Comparison of ENCODE assay signal across 9 mouse cellular contexts in the genomic region with DNA sequence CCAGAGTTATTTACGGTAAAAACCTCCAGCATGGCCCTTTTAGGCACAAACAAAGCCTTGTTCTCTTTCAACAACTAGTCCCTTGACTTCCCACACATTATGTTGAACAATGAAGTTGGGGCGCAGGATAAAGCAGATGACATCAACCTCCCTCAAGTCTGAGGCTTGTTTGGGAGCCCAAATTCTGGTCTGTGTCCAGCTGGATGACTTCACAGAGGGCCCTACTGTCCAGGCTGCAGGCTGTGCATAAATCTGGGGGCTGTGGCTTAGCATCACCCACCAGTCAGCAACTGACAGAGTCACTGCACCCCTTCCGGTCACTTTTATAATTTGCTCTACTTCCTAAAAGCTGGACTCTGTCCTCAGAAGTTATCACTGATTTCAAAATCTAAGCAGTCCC. TPM values are rescaled to one million over a fixed set of nuclear protein-coding genes. Genes with fewer than 3 reads are reported as not detected.
DNase-seq lines count a peak whose midpoint lies in the region; ATAC-seq and TF ChIP-seq lines count a peak whose summit lies in the region.
"Had no signal": no experiment of that assay in that cellular context is flagged by ENCODE, and none has a peak within 500 bp of the region (broad histone marks: within the 10 kb centered on the region; RNA-seq: fewer than 3 reads in every experiment).

No protein-coding gene starts in this region.

- no peaks in the 10 kb centered on the region for H3K4me1 ChIP-seq in hindbrain, embryonic 14.5 days (replicated peaks; ENCODE audit: control insufficient read depth, insufficient read depth, low read length)
- H3K4me1 ChIP-seq in hindbrain, embryonic 12.5 days = peaks cover 7% of the 10 kb centered on the region; the same call in 1 of the 2 replicates
- H3K4me1 ChIP-seq in cortical plate, adult 2 months (ENCODE audit: control insufficient read depth, insufficient read depth, low read length) = peaks cover 11% of the 10 kb centered on the region; the same call in 1 of the 2 replicates
- peaks cover 4% of the 10 kb centered on the region for H3K4me1 ChIP-seq in thymus, adult 2 months (replicated peaks; ENCODE audit: control insufficient read depth, insufficient read depth, low read length)

- no peak overlapping the region for H3K4me2 ChIP-seq in hindbrain, embryonic 14.5 days (replicated peaks)
- H3K4me2 ChIP-seq in hindbrain, embryonic 12.5 days (replicated peaks) = no peak overlapping the region

- no peaks in the 10 kb centered on the region for H3K9me3 ChIP-seq in hindbrain, embryonic 14.5 days (ENCODE audit: control insufficient read depth, low read length)
- H3K9me3 ChIP-seq in hindbrain, embryonic 12.5 days (replicated peaks) = no peaks in the 10 kb centered on the region
- H3K9me3 ChIP-seq: G1E had no signal

- no peak overlapping the region for H3K9ac ChIP-seq in hindbrain, embryonic 14.5 days
- H3K9ac ChIP-seq in hindbrain, embryonic 12.5 days = no peak overlapping the region

- TF ChIP-seq CTCF in cortical plate, adult 2 months (IDR thresholded peaks at IDR 0.05; ENCODE audit: extremely low read depth, insufficient read depth, low read length) = no peak
- TF ChIP-seq CTCF in thymus, adult 2 months (IDR thresholded peaks at IDR 0.05; ENCODE audit: borderline replicate concordance, control insufficient read depth, extremely low read depth, insufficient read depth, low read length, poor library complexity) = no peak

- H3K27ac ChIP-seq in hindbrain, embryonic 14.5 days = 0 out of 2 replicates have a peak overlapping the region, but pooled peaks have one; percentile 14
- H3K27ac ChIP-seq in hindbrain, embryonic 12.5 days = no peak overlapping the region
- H3K27ac ChIP-seq in cortical plate, adult 2 months (ENCODE audit: insufficient read depth, low read length) = peak overlapping the region; percentile 28
- no peak overlapping the region for H3K27ac ChIP-seq in thymus, adult 2 months (ENCODE audit: control insufficient read depth, insufficient read depth, low read length)

- no peaks in the 10 kb centered on the region for H3K36me3 ChIP-seq in hindbrain, embryonic 14.5 days (replicated peaks; ENCODE audit: control insufficient read depth, insufficient read depth)
- peaks cover 5% of the 10 kb centered on the region; the same call in 1 of the 2 replicates for H3K36me3 ChIP-seq in hindbrain, embryonic 12.5 days
- no peaks in the 10 kb centered on the region; the same call in 1 of the 2 replicates for H3K36me3 ChIP-seq in thymus, adult 2 months (ENCODE audit: control insufficient read depth, insufficient read depth, low read length)

- no peak; the same call in 1 of the 2 replicates for ATAC-seq in hindbrain, embryonic 14.5 days (ENCODE audit: low FRiP score)
- ATAC-seq in hindbrain, embryonic 12.5 days (ENCODE audit: low FRiP score) = no peak

- WGBS in hindbrain, embryonic 14.5 days = 76% methylated on average over 3 of the region's 3 CpGs
- WGBS in hindbrain, embryonic 12.5 days = 87% methylated on average over 3 of the region's 3 CpGs
- WGBS in thymus, adult 2 months = 86% methylated on average over 3 of the region's 3 CpGs

- H3K4me3 ChIP-seq in hindbrain, embryonic 14.5 days (replicated peaks; ENCODE audit: low read length) = no peak overlapping the region
- H3K4me3 ChIP-seq in hindbrain, embryonic 12.5 days = no peak overlapping the region
- H3K4me3 ChIP-seq in cortical plate, adult 2 months (ENCODE audit: insufficient read depth, low read length) = no peak overlapping the region
- H3K4me3 ChIP-seq in thymus, adult 2 months (ENCODE audit: control insufficient read depth, insufficient read depth, low read length) = no peak overlapping the region

- peak; percentile 53 for DNase-seq in hindbrain, embryonic 14.5 days (ENCODE audit: low spot score)
- peak; percentile 89 for DNase-seq in Muller cell, postnatal 12 days (ENCODE audit: inconsistent ontology term)
- peak; percentile 40 to 54 for DNase-seq in layer of hippocampus, postnatal 36 days
- DNase-seq in thymus, postnatal 14 days = no peak
- no peak for DNase-seq in spleen, postnatal 10 days (ENCODE audit: low spot score in 2 of 2)
- DNase-seq in thymus, adult 2 months = no peak

- TF ChIP-seq POLR2A in cortical plate, adult 2 months (IDR thresholded peaks at IDR 0.05; ENCODE audit: extremely low read depth, insufficient read depth, low read length) = no peak
- no peak for TF ChIP-seq POLR2A in thymus, adult 2 months (IDR thresholded peaks at IDR 0.05; ENCODE audit: control insufficient read depth, extremely low read depth, insufficient read depth, low read length, poor library complexity)

- H3K27me3 ChIP-seq in hindbrain, embryonic 14.5 days (ENCODE audit: control insufficient read depth, insufficient read depth, low read length) = no peaks in the 10 kb centered on the region
- no peaks in the 10 kb centered on the region for H3K27me3 ChIP-seq in hindbrain, embryonic 12.5 days
- no peaks in the 10 kb centered on the region for H3K27me3 ChIP-seq in thymus, adult 2 months (ENCODE audit: control insufficient read depth, insufficient read depth, low read length)

RNA-seq across cellular contexts. Expression of a gene that starts 8.4 kb away (rescaled TPM):
- 234 and 256 TPM in 2 replicates for polyA plus RNA-seq in hindbrain, embryonic 14.5 days (2014; fragmentation: Nextera tagmentation; extraction: Ambion mirVana)
- polyA plus RNA-seq in hindbrain, embryonic 12.5 days (2016; fragmentation: Nextera tagmentation; extraction: Ambion mirVana) = 238 and 247 TPM in 2 replicates
- 138 and 144 TPM in 2 replicates for polyA plus RNA-seq in cortical plate, adult 2 months (2012; rRNA removed)
- 100 to 1,000 TPM; 162 to 167 TPM for total RNA-seq in layer of hippocampus, postnatal 36 days (2021)
- polyA plus RNA-seq in thymus, adult 2 months (2012; rRNA removed) = 152 and 180 TPM in 2 replicates

RNA-seq across cellular contexts. Expression of a gene that starts 27.1 kb away (rescaled TPM):
- 9.5 and 10.0 TPM in 2 replicates for polyA plus RNA-seq in hindbrain, embryonic 14.5 days (2014; fragmentation: Nextera tagmentation; extraction: Ambion mirVana)
- polyA plus RNA-seq in hindbrain, embryonic 12.5 days (2016; fragmentation: Nextera tagmentation; extraction: Ambion mirVana) = 26.7 and 28.2 TPM in 2 replicates
- 31.7 and 33.3 TPM in 2 replicates for polyA plus RNA-seq in cortical plate, adult 2 months (2012; rRNA removed)
- total RNA-seq in layer of hippocampus, postnatal 36 days (2021) = 10 to 100 TPM; 32.6 TPM
- 32.1 and 34.7 TPM in 2 replicates for polyA plus RNA-seq in thymus, adult 2 months (2012; rRNA removed)

Comparison
In these comparisons a context has a peak if more than half of its experiments do, and no peak if none do; other contexts are left out.
1. H3K27ac ChIP-seq: peak in hindbrain, embryonic 14.5 days (single experiment) and cortical plate, adult 2 months (single experiment); none in hindbrain, embryonic 12.5 days (single experiment) and thymus, adult 2 months (single experiment).
2. DNase-seq: peak in hindbrain, embryonic 14.5 days (single experiment), Muller cell, postnatal 12 days (single experiment) and layer of hippocampus, postnatal 36 days (2 of 2); none in thymus, postnatal 14 days (single experiment), spleen, postnatal 10 days (0 of 2) and thymus, adult 2 months (single experiment).